Mouse (Mus musculus) regulatory T cell (primary cell): ENCODE data around the gene Foxp4.

Experiments used
- in situ Hi-C: fragments of 300-600 bp; cut with MboI, MseI; formaldehyde crosslinking; loops from one replicate; pipeline ENCODE4 v1.15.1; 2025; ENCODE audit warnings: high pct_unique_total_duplicates

Foxp4 gene

GRCm38 (mm10) chr17:47936591-47936990 lies 12.1 kb upstream of the Foxp4 start:
- in situ Hi-C loops = no loop called here

GRCm38 (mm10) chr17:47929431-47929830 lies 5.0 kb upstream of the Foxp4 start:
- in situ Hi-C loops = loop anchor here (10.0 kb wide), 1 partner anchor 115 kb away; no protein-coding TSS in a partner anchor

DNA sequence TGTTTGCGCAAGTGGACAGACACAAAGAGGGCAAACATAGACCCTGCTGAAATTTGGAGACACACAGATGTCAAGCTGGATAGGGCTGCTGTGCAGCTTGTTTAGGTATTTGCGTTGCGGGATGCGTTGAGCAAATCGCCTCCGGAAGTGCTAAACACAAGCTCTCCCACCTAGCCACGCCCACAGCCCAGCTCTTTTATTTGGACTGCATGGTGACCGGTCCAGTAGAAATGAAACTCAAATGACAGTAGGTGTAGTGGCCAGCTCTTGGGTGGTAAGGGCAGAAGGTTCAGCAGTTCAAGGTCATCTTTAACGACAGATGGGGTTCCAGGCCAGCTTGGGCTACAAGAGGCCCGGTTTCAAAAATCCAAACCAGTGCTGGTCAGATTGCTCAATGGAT lies 1.5 kb upstream of the Foxp4 start:
- in situ Hi-C loops = loop anchor here (10.0 kb wide), 1 partner anchor 119 kb away; no protein-coding TSS in a partner anchor

DNA sequence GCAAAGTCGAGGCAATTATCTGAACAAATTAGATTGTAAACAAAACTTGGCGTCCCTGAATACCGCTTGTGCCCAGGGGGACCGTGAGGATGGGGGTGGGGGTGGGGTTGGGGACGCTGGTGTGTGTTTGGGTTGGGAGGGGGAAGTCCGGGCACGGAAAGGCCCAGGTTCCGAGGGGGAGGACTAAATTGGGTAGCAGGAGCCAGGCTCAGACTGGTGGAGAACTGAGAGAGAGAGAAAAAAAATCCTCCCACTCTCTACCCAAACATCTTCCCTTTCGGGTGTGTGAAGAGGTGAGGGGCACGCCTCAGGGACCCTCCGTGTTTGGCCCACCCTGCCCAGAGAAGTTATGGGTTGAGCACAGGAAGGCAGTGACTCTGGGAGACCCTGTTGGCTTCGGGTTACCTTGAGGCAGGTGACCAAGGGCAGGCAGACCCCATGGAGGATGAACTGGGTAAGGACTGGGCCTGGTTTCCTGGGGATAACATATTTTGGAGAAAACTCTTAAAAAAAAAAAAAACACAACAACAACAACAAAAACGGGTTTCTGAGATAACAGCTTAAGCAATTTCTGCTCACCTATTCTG lies 988 bp upstream of the Foxp4 start:
- in situ Hi-C loops = loop anchor here (10.0 kb wide), 1 partner anchor 119 kb away; no protein-coding TSS in a partner anchor

DNA sequence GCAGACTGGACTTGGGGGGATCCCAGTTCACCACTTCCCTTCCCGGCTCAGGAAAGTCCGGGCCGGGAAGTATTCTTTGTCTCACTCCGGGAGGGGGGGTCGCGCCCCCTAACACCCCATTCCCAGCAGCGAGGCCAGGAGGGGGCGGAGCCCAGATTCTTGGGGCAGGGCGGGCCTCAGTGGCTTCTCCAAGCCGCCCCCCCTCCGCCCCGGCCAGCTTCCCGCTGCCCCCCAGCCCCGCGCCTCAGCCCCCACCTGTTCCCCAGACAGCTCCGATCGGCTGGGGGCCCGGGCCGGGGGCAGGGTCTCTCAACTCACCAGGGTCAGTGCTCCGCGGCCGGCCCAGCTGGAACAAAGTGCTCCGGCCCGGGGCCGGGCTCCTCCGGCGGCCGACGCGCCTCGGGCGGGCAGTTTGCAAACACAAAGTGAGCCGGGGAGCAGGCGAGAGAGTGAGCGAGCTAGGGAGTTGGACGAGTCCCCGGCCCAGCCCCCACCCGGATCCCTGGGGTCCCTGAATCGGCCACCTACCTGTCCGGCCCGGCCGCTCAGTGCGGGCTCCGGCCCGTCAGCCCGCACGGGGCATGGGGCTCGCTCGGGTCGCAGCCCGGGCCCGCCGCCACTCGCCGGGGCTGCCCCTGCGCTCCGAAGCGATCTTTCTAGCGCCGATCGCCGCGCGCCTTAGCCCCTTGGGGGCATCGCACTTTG lies 615 bp downstream of the Foxp4 start:
- in situ Hi-C loops = loop anchor here (5.0 to 10.0 kb wide), 2 partner anchors 53 to 121 kb away; no protein-coding TSS in a partner anchor

GRCm38 (mm10) chr17:47923011-47923677 lies 1.3 kb downstream of the Foxp4 start:
- in situ Hi-C loops = loop anchor here (5.0 to 10.0 kb wide), 2 partner anchors 54 to 122 kb away; no protein-coding TSS in a partner anchor

DNA sequence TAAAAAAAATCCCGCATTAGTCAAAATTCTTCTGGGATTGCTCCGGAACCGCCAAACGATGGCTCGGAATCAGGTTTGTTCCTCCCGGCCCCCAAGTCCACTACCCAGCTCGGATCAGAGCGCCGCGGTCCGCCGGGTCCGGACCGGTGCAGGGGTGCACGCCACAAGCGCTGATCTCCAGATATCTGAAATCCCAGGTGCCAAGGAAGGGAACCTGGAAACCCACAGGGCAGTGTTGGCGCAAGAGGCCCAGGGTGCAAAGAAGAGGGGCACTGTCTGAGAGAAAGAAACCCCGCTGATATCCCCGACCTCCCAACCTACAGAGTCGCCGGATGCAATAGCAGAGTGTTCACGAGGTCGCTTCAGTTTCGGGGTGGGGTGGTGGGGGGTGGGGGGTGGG lies 1.9 kb downstream of the Foxp4 start:
- in situ Hi-C loops = loop anchor here (5.0 to 10.0 kb wide), 2 partner anchors 55 to 122 kb away; no protein-coding TSS in a partner anchor

- in situ Hi-C loops = loop anchor here (5.0 to 10.0 kb wide), 2 partner anchors 55 to 123 kb away; no protein-coding TSS in a partner anchor
Observed at GRCm38 (mm10) chr17:47922116-47922515, 2.3 kb downstream of the Foxp4 start.

- in situ Hi-C loops = loop anchor here (5.0 to 10.0 kb wide), 2 partner anchors 56 to 124 kb away; no protein-coding TSS in a partner anchor
Observed at GRCm38 (mm10) chr17:47921136-47921665, 3.2 kb downstream of the Foxp4 start.

- in situ Hi-C loops = loop anchor here (5.0 to 10.0 kb wide), 2 partner anchors 57 to 125 kb away; no protein-coding TSS in a partner anchor
Observed at GRCm38 (mm10) chr17:47919826-47920225, 4.6 kb downstream of the Foxp4 start.

GRCm38 (mm10) chr17:47917907-47918306 lies 6.5 kb downstream of the Foxp4 start:
- in situ Hi-C loops = no loop called here

DNA sequence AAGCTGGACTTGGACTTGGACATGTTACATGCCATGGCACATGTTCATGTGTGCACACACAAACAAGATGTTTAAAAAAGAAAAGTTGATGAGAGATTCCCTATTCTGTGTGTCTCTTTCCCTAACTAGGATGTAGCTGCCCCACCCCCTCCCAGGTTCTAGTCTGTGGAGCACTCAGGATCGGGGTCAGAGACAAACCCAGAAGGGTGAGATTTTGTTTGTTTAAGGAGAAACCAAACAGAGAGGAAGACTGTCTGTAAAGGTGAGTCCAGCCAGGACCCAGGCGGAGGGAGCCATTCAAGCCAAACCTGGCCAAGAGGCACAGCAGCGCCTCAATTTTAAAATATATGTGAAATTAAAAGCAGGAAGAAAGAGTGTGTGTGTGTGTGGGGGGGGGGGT lies 7.2 kb downstream of the Foxp4 start:
- in situ Hi-C loops = no loop called here

DNA sequence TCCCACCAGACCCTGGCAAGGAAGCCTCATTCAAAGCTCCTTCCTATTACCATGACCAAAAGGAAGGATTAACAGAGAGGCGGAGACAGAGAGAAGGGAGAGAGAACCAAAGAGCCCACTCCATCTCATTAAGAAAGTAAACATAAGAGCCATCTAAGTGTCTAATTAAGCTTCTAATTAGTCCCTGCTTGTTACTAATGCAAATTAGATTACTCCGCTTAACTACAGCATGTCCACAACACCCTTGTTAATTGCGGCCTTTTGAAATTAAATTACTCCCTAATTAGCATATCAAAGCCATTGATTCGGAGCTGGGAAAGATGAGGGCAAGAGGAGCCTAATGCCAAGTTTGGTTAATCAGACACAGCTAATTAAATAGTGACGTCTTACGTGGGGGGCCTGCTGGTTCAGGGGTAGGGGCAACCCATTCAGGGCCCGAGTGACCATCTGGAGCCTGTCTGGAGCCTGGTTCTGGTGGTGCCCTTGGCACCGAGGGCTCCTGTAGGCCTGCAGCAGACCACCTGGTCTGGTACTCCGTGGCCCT lies 9.7 kb downstream of the Foxp4 start:
- in situ Hi-C loops = no loop called here

DNA sequence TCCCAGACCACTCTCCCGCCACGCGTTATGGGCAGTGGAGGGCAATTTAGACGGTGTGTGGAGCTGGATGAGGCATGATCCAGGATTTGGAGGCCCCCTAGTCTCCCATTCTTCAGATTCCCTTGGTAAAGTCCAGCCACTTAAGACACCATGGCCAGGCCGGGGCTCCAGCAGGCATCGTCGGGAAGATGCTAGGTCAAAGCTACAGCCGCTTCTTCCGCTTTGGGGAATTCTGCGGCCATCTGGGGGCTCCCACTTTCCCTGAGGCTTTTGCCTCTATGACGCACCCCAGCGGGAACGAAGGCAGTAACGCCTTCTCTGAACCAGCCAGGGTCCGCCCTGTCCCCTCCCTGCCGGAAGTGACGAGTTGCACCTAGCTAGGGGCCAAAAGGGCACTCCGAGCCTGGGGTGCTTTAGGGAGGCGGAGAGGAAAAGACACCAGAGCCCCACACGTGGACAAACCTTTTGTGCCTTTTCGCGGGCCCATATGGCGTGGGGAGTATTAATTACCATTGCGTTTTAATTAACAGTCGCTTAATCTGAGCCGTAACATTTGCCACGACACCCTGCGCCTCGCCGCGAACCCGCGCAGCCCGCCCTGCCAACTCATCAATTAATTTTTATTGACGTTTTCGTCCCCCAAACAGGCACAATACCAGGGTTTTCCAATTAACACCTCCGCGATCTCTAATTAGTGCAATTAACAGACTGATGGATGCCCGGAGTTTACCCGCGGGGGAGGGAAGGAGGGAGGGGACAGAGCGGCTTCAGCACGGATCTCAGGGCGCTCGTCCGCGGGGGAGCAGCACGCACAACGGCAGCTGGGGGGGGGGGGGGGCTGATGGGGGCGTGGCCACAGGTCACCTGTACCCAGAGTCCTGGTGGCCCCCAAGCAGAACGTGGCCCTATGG lies 15.1 kb downstream of the Foxp4 start:
- in situ Hi-C loops = loop anchor here (5.0 kb wide), 1 partner anchor 188 kb away; no protein-coding TSS in a partner anchor

DNA sequence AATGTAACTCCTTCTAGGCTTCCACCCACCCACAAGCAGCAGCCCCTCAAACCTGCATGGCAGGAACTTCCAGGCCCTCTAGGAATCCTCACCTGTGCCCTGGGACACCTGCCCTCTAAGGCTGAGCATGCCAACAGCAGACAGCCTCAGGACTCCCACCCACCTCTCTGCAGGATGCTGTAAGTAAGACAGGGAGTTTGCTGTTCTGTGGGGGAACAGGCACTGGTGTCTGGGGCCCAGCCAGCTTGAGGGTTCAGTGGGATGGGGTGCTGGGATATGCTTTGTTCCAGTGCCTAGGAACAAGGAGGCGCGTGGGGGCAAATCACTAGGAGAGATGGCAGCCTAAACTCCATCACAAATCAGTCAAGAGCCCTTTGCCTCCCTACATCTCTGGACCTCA lies 16.4 kb downstream of the Foxp4 start:
- in situ Hi-C loops = loop anchor here (5.0 kb wide), 1 partner anchor 189 kb away; no protein-coding TSS in a partner anchor

DNA sequence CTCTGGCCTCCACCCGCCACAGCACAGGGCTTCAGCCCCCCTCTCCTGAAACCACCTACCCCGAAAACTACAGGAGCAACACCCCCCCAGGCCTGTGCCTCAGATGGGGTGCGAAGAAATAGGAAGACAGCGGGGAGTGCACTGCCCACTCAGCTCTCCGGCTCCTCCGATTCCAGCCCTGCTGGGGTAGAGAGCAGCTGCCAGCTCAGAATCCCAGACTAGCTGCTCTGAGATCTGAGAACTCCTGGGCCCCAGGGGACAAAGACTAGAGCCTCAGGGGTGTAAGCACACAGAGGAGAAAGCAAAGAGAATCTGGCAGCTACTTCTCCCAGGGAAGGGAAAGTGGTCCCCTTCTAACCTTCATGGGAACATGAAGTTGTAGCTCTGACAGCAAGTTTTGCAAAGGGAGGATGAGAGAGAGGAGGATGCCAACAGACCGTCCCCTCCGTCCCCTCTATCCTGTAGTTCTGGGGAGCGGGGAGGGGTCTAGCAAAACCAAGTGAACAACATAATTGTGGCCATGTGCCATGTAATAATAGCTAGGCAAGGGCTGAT lies 17.0 kb downstream of the Foxp4 start:
- in situ Hi-C loops = loop anchor here (5.0 kb wide), 1 partner anchor 190 kb away; no protein-coding TSS in a partner anchor

DNA sequence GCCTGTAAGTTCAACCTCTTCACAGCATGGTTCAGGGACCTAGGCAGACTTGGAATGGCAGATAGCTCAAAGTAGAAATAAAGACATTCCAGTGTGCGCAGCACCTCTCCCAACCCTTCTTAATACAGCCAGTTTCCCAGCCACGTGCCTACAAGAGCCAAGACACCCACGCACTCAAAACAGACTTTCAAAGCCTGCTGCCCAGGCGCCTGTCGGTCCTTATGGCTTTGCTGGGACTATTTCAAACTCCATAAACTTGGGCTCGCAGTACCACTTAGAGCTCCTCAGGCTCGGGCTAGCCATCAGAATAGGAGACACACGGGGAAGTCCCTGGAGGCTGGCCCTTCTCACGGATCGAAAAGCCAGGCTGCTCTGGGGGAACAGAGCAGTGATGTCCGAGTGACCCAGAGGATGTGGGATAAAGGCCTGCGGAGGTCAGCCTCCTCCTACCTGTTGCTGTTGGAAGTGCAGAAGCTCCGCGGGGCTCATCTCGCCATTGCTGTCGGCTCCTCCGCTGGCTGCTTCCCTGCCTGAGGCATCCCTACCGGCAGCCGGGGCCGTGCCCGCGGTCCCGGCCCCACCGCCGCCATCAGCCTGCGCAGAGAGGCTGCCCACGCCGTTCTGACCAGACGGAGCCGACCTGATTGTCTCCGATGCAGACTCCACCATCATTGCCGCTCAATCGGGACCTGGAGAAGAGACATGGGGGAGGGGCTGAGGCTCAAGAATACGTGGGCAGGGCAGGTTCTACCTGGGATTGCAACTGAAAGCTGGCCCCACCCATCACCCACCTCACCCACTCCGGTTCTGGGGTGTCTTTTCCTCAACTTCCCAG lies 20.4 kb downstream of the Foxp4 start:
- in situ Hi-C loops = no loop called here

- in situ Hi-C loops = no loop called here
Observed at GRCm38 (mm10) chr17:47901782-47902181, 22.7 kb downstream of the Foxp4 start.

DNA sequence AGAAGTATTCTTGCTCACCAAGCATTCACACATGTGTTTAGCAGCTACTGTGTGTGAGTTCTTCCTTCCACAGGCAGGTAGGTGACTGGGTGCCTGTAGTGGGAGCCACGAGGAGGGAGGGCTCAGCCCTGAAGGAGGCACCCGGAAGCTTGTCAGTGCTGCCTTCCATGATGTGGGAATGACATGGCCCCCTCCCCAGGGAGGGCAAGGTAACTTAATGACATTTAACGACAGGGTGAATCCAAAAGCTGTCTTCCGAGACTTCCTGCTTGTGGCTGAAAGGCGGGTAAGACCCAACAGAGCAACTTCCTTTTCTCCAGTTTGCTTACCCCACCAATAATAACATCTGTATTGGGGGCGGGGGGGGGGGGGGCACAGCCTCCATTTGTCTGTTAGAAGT lies 23.7 kb downstream of the Foxp4 start:
- in situ Hi-C loops = no loop called here
